Mouse (Mus musculus): ENCODE data around the gene Rnf10.

Gene Rnf10

DNA sequence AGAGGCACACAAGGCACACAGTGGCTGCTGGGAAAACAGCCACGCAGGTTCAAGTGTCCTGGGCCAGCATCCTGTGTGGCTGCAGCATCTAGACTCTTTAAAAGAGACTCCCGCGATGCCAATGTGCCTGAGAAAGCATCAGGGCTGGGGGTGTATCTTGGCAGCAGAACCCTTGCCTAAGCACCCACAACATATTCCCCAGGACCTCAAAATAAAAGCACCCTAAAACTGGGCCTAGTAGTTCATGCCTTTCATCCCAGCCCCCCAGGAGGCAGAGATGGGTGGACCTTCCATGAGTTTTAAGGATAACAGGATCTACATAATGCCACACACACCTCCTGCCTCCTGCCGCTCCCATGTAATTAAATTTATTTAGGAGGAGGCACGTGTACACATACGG lies 38.2 kb downstream of the Rnf10 start:
- no peak for DNase-seq

DNA sequence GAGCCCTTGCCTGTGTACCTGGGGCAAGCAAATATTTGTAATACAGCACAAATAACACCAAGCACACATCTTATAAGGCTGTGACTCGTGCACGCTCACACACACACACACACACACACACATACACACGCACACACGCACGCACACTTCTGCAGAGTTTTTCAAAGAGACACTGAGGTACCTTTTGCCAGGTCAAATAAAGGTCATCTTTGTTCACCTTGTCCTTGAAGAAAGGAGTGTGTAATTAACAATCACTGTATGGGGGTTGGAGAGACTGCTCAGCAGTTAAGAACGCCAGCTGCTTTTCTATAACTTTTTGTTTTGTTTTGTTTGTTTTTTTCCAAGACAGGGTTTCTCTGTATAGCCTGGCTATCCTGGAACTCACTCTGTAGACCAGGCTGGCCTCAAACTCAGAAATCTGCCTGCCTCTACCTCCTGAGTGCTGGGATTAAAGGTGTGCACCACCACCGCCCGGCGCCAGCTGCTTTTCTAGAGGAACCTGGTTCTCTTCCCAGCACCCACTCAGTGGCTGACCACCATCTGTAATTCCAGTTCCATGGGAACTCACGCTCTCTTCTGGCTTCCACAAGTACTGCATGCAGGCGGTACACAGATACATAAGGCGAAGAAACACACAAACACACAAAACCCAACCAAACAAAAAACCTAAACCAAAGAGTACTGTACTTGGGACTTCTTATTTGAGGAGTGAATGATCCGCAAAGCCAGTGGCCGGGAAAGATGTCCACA lies 39.5 kb downstream of the Rnf10 start:
- DNase-seq: no peak

- DNase-seq: no peak
These were observed 40.2 kb downstream of the Rnf10 start for GRCm38 (mm10) chr5:115232516-115232915.

DNA sequence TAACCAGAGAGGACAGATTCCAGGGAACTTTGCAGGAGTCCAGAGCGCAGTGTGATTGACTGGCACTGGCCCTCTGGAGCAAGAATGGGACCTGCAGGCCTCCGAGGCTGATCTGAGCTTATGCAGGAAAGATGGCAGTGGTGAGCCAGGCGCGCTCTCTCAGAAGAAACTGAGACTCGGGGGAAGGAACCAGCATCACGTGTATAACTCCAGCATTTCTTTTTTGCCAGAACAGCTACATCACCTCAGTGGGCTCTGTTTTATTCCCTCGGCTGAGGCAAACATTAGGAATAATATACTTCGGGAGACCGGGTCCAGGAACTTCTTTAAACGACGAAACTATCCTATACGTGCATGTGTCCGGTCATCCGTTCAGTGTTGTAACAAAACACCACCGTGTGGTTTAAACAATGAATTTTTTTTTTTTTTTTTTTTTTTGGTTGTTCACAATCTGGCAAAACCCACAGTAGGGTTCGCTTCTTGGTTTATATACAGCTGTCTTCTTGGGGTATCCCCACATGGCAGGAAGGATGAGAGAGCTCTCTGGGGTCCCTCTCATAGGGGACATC lies 41.1 kb downstream of the Rnf10 start:
- DNase-seq: no peak

- DNase-seq: no peak
These were observed 41.7 kb downstream of the Rnf10 start for GRCm38 (mm10) chr5:115230830-115231551.

GRCm38 (mm10) chr5:115222485-115222884 lies 50.2 kb downstream of the Rnf10 start:
- no peak for DNase-seq

DNA sequence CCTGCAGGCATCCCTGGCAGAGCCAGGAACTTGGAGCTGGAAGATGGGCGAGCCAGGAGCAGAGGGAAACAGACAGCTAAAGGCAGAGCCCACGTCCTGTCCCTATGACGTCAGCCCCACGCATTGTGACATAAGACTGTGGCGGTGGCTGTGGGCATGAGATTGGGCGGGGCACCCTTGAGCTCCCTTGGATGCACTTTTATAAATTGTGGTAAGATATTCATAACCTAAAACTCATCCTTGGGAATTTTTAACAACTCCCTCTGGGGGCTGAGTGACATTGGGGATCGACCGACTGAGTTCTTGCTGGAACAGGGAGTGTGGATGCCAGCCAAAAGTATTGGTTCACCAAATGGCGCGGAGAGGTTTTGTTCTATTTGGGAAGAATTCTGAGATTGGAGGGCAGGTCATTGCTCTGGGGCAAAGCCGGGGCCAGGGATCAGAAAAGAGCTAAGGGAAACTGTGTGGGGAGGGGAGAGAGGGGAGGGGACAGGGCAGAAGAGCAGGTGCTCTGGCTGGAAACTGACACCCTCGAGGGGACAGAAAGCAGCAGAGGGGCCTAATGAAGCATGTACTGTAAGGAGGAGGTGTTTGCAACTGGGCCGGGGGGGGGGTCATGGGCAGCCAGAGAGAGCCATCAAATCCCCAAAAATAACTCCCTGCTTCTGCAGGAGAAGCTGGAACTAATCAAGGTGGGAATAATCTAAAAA lies 51.6 kb downstream of the Rnf10 start:
- DNase-seq: no peak

DNA sequence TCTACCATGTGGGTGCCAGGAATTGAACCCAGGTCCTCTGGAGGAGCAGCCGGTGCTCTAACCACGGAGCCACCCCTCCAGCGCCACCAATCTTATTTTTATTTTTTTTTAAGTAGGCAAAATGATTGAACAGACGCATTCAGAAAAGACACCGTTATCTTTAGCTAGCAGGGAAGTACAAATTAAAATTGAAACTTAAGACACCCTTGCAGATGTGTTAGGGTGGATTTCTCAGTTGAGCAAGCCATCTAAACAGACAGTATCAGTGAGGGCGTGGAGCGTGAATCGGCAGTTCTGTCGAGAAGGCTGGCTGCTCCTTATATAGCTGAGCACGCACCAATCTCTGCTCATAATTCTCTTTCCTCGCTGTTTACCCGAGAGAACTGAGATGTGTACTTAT lies 54.7 kb downstream of the Rnf10 start:
- DNase-seq: no peak

GRCm38 (mm10) chr5:115215273-115216185 lies 57.2 kb downstream of the Rnf10 start:
- DNase-seq: no peak

- no peak for DNase-seq
These were observed 57.8 kb downstream of the Rnf10 start for GRCm38 (mm10) chr5:115214864-115215263.

DNA sequence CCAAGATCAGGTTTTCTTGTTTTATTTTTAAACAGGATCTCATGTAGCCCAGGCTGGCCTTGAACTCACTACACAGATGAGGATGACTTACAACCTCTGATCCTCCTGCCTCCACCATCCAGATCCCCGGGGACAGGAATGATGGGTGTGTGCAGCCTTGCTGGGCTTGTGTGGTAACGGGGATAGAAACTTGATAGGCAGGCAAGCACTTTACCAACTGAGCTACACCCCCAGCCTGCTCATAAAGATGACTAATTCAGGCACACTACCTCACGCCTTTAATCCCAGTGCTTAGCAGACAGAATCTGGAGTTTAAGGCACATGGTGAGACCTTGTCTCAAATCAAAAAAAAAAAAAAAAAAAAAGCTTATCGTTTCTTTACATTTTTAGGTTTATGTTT lies 59.8 kb downstream of the Rnf10 start:
- DNase-seq: no peak

DNA sequence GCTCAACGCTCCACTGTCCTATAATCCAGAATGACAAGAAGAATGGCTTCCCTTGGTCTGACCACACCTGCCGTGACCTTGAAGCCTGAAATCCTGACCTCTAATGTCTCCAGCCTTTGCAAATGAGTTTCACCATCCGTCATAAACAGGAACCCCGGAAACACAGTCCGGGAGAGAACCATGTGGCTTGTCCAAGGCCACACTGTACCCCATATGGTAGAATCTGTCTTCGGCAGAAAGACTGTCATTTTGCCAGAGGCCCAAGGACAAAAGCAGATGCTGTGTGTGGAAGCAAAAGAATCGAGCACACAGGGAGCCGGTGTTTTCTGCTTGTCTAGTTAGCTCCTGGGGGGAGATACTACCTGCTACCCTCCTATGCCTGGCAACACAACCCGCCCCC lies 60.2 kb downstream of the Rnf10 start:
- DNase-seq: no peak

- peak; percentile 16 to 25 for DNase-seq
These were observed 62.3 kb downstream of the Rnf10 start for GRCm38 (mm10) chr5:115210380-115210779.

DNA sequence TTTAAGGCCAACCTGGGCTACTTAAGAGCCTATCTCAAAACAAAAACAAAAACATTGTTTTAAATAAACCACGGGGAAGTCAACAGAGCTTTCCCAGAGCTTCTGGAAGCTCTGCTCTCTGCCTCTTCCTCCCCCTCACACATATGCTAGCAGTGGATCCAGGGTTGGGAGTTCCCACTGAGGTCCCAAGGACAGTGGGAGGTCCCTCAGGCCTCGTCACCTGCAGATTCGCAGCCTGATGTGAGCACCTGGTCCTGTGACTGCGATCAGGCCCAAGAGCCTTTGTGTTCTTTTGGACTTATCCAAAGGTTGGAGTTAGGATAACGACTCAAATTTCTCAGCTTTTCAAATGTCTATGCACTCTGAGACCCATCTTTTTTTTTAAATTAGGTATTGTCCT lies 64.1 kb downstream of the Rnf10 start:
- DNase-seq: no peak

DNA sequence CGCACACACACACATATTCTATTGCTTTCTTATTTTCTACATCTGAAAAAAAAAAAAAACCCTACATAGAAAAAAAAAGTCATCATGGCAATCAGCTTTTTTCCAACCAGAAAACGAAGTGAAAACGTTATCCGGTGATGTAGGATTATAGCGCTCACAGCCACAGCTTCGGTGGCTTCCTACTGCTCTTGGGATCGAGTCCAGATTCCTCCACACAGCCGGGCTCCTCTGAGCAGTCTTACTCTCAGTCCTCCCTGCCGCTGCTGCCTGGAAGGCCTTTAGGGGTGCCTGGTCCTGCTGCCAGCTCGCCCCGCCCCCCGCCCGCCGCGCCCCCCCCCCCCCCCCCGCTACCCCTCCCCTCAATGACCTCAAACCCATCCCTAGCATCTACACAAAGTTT lies 64.8 kb downstream of the Rnf10 start:
- DNase-seq: no peak

DNA sequence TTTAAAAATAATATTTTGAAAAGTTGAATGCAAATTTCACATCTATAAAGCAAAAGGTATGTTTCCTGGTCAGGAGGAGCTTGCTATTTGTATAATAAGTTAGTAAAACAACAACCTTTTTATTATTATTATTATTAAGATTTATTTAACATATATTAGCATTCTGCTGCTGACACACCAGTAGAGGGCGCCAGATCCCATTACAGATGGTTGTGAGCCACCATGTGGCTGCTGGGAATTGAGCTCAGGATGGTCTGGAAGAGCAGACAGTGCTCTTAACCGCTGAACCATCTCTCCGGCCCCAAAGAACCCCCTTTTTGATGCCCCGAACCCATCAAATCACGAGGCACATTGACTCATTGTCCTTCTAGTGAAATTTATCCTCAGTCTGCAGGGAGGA lies 65.5 kb downstream of the Rnf10 start:
- no peak for DNase-seq

GRCm38 (mm10) chr5:115204562-115205311 lies 68.0 kb downstream of the Rnf10 start:
- no peak for DNase-seq

DNA sequence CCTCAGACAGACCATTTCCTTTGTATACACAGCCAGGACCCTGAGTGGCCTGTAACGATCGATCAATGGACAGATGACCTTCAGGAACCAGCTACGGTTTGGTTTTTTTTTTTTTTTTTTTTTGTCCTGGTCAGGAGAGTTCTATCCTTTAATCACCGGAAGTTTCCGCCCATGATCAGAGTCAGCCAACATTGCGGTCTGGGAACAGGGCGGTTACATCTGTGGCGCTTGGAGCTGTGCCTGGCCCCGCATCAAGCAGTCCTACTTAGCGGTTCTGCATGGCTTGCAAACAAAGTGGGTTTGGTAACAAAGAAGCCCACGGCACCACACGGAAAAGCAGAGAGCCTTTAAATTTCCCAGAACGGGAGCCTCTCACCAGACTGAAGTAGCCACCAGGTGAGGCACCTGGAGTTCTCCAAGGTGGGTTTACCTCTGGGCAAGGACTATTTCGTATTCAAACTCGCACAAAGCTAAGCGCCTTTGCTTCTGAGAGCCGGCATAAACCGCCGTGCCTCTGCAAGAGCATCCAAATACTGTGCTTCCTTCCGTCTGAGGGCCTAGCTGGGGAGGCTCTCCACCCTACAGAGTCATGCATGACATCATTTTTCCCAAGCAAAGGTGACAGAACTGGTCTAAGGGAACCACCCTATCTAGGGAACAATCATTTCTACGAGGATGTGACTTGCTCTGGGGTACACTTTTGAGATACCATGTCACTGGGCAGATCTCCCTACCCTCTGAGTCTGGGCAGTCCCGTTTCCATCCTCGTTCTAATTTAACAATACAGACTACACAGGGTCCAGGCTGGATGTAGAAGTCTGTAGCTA lies 68.8 kb downstream of the Rnf10 start:
- no peak for DNase-seq

DNA sequence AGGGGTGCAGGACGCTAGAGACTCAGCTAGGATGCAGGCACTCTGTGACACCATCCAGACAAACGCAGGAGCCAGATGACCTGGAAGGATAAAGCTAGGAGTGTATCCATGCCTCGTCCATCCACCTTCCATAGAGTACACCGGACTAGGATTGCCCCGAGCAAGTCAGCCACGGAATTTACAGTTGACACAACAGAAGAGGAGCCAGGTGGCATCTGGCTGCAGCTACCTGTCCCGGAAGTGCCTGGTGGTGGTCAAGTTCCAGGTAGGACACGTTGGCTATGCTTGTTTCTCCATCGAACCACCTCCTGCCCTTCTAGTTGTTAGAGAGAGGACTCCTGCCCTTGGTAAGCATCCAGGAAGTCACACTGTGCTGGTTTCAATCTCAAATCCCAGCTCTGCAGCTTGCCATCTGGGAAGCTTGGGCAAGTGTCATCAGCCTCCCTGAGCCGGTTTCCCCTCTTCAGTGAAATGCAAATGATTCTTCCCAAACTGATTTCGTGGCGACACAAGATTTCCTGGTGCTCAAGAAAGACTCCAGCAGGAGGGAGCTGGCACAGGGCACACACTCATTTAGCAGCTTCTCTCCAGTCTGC lies 78.0 kb downstream of the Rnf10 start:
- no peak for DNase-seq

Measured in thymus, adult 18-20 months (tissue).